Mouse (Mus musculus): ENCODE data around the gene Ttll3. TPM values are rescaled to one million over a fixed set of nuclear protein-coding genes. Genes with fewer than 3 reads are reported as not detected.

The Ttll3 gene
- polyA plus RNA-seq, 1 experiment from 2014 or later = 0.98 TPM

GRCm38 (mm10) chr6:113424187-113424586, 35.1 kb downstream of the Ttll3 start:
- WGBS (ENCODE audit: insufficient replicate concordance) = 63% methylated on average over 7 of the region's 7 CpGs
- Histone ChIP-seq H3K4me2 (no peak overlapping the region), H3K4me3 (replicated peaks) (no peak overlapping the region), H3K27me3 (no peaks in the 10 kb centered on the region), H3K9me3 (replicated peaks) (no peaks in the 10 kb centered on the region), H3K4me1 (replicated peaks) (peaks cover 8% of the 10 kb centered on the region), H3K27ac (replicated peaks) (no peak overlapping the region), H3K9ac (no peak overlapping the region), H3K36me3 (replicated peaks) (no peaks in the 10 kb centered on the region)
- no peak for ATAC-seq (ENCODE audit: insufficient read depth)

- H3K4me2 ChIP-seq = no peak overlapping the region
- WGBS (ENCODE audit: insufficient replicate concordance) = 83% methylated on average over 4 of the region's 4 CpGs
- no peak overlapping the region for H3K4me3 ChIP-seq (replicated peaks)
- 0 out of 2 replicates have a peak, but pooled peaks cover 2% of the 10 kb centered on the region for H3K4me1 ChIP-seq (replicated peaks)
- H3K9ac ChIP-seq = no peak overlapping the region
- ATAC-seq (ENCODE audit: insufficient read depth) = no peak
- H3K27me3 ChIP-seq = no peaks in the 10 kb centered on the region
- no peaks in the 10 kb centered on the region for H3K36me3 ChIP-seq (replicated peaks)
- H3K27ac ChIP-seq (replicated peaks) = no peak overlapping the region
- no peaks in the 10 kb centered on the region for H3K9me3 ChIP-seq (replicated peaks)
These were observed 37.6 kb downstream of the Ttll3 start for GRCm38 (mm10) chr6:113426696-113427095.

GRCm38 (mm10) chr6:113427397-113427796, 38.3 kb downstream of the Ttll3 start:
- Histone ChIP-seq H3K4me1 (replicated peaks) (0 out of 2 replicates have a peak, but pooled peaks cover 2% of the 10 kb centered on the region), H3K27ac (replicated peaks) (no peak overlapping the region), H3K4me2 (no peak overlapping the region), H3K4me3 (replicated peaks) (no peak overlapping the region), H3K27me3 (no peaks in the 10 kb centered on the region), H3K36me3 (replicated peaks) (no peaks in the 10 kb centered on the region), H3K9me3 (replicated peaks) (no peaks in the 10 kb centered on the region), H3K9ac (no peak overlapping the region)
- ATAC-seq (ENCODE audit: insufficient read depth) = no peak
- WGBS (ENCODE audit: insufficient replicate concordance) = 48% methylated on average over 3 of the region's 3 CpGs

GRCm38 (mm10) chr6:113428006-113428405, 38.9 kb downstream of the Ttll3 start:
- H3K36me3 ChIP-seq (replicated peaks) = no peaks in the 10 kb centered on the region
- 0 out of 2 replicates have a peak, but pooled peaks cover 2% of the 10 kb centered on the region for H3K4me1 ChIP-seq (replicated peaks)
- 69% methylated on average over 16 of the region's 16 CpGs for WGBS (ENCODE audit: insufficient replicate concordance)
- no peak overlapping the region for H3K9ac ChIP-seq
- H3K27ac ChIP-seq (replicated peaks) = no peak overlapping the region
- no peaks in the 10 kb centered on the region for H3K27me3 ChIP-seq
- ATAC-seq (ENCODE audit: insufficient read depth) = peak; percentile 46
- no peaks in the 10 kb centered on the region for H3K9me3 ChIP-seq (replicated peaks)
- H3K4me3 ChIP-seq (replicated peaks) = no peak overlapping the region
- H3K4me2 ChIP-seq = peak overlapping the region; percentile 23; the same call in 1 of the 2 replicates

- Histone ChIP-seq H3K9me3 (replicated peaks) (no peaks in the 10 kb centered on the region), H3K4me3 (replicated peaks) (no peak overlapping the region), H3K4me1 (replicated peaks) (0 out of 2 replicates have a peak, but pooled peaks cover 2% of the 10 kb centered on the region), H3K36me3 (replicated peaks) (no peaks in the 10 kb centered on the region), H3K27me3 (no peaks in the 10 kb centered on the region), H3K4me2 (no peak overlapping the region), H3K27ac (replicated peaks) (no peak overlapping the region), H3K9ac (no peak overlapping the region)
- 42% methylated on average over 3 of the region's 3 CpGs for WGBS (ENCODE audit: insufficient replicate concordance)
- no peak for ATAC-seq (ENCODE audit: insufficient read depth)
These were observed 40.9 kb downstream of the Ttll3 start for GRCm38 (mm10) chr6:113429965-113430364.

- Histone ChIP-seq H3K27ac (replicated peaks) (no peak overlapping the region), H3K4me1 (replicated peaks) (0 out of 2 replicates have a peak, but pooled peaks cover 2% of the 10 kb centered on the region), H3K4me3 (replicated peaks) (no peak overlapping the region), H3K27me3 (no peaks in the 10 kb centered on the region), H3K36me3 (replicated peaks) (no peaks in the 10 kb centered on the region), H3K9me3 (replicated peaks) (no peaks in the 10 kb centered on the region), H3K9ac (no peak overlapping the region), H3K4me2 (no peak overlapping the region)
- 38% methylated on average over 3 of the region's 3 CpGs for WGBS (ENCODE audit: insufficient replicate concordance)
- ATAC-seq (ENCODE audit: insufficient read depth) = no peak
These were observed 41.8 kb downstream of the Ttll3 start for GRCm38 (mm10) chr6:113430846-113431245.

- WGBS (ENCODE audit: insufficient replicate concordance) = 41% methylated on average over 3 of the region's 3 CpGs
- no peaks in the 10 kb centered on the region for H3K9me3 ChIP-seq (replicated peaks)
- no peak overlapping the region for H3K27ac ChIP-seq (replicated peaks)
- no peaks in the 10 kb centered on the region for H3K27me3 ChIP-seq
- no peaks in the 10 kb centered on the region for H3K36me3 ChIP-seq (replicated peaks)
- no peak overlapping the region for H3K4me3 ChIP-seq (replicated peaks)
- no peak overlapping the region for H3K9ac ChIP-seq
- H3K4me2 ChIP-seq = no peak overlapping the region
- no peak for ATAC-seq (ENCODE audit: insufficient read depth)
- H3K4me1 ChIP-seq (replicated peaks) = 0 out of 2 replicates have a peak, but pooled peaks cover 2% of the 10 kb centered on the region
These were observed 42.7 kb downstream of the Ttll3 start for GRCm38 (mm10) chr6:113431801-113432200.

GRCm38 (mm10) chr6:113433661-113434060, 44.6 kb downstream of the Ttll3 start:
- 46% methylated on average over 3 of the region's 3 CpGs for WGBS (ENCODE audit: insufficient replicate concordance)
- H3K9ac ChIP-seq = no peak overlapping the region
- H3K4me3 ChIP-seq (replicated peaks) = no peak overlapping the region
- H3K36me3 ChIP-seq (replicated peaks) = no peaks in the 10 kb centered on the region
- ATAC-seq (ENCODE audit: insufficient read depth) = no peak
- no peaks in the 10 kb centered on the region for H3K9me3 ChIP-seq (replicated peaks)
- 0 out of 2 replicates have a peak, but pooled peaks cover 2% of the 10 kb centered on the region for H3K4me1 ChIP-seq (replicated peaks)
- no peak overlapping the region for H3K4me2 ChIP-seq
- H3K27me3 ChIP-seq = no peaks in the 10 kb centered on the region
- no peak overlapping the region for H3K27ac ChIP-seq (replicated peaks)

- 50% methylated on average over 7 of the region's 7 CpGs for WGBS (ENCODE audit: insufficient replicate concordance)
- H3K27ac ChIP-seq (replicated peaks) = no peak overlapping the region
- no peak overlapping the region for H3K9ac ChIP-seq
- no peaks in the 10 kb centered on the region for H3K9me3 ChIP-seq (replicated peaks)
- H3K27me3 ChIP-seq = no peaks in the 10 kb centered on the region
- H3K4me3 ChIP-seq (replicated peaks) = no peak overlapping the region
- H3K4me1 ChIP-seq (replicated peaks) = 0 out of 2 replicates have a peak, but pooled peaks cover 2% of the 10 kb centered on the region
- H3K36me3 ChIP-seq (replicated peaks) = no peaks in the 10 kb centered on the region
- no peak overlapping the region for H3K4me2 ChIP-seq
- ATAC-seq (ENCODE audit: insufficient read depth) = no peak
These were observed 45.6 kb downstream of the Ttll3 start for GRCm38 (mm10) chr6:113434691-113435090.

- whole genome bisulfite sequencing (ENCODE audit: insufficient replicate concordance) = 60% methylated on average over 9 of the region's 9 CpGs
- Histone ChIP-seq H3K9ac (no peak within 1 kb of the TSS), H3K27ac (replicated peaks) (no peak within 1 kb of the TSS), H3K4me2 (no peak within 1 kb of the TSS), H3K4me3 (replicated peaks) (no peak within 1 kb of the TSS), H3K36me3 (replicated peaks) (no peaks in the 10 kb centered on the region), H3K9me3 (replicated peaks) (no peaks in the 10 kb centered on the region), H3K27me3 (no peaks in the 10 kb centered on the region), H3K4me1 (replicated peaks) (no peaks in the 10 kb centered on the region)
- ATAC-seq (ENCODE audit: insufficient read depth) = no peak
These were observed 46.7 kb downstream of the Ttll3 start, which contains the start of gene Cidec for GRCm38 (mm10) chr6:113435664-113436205. Gene Cidec, minus strand, starts transcription at chr6:113435760.

GRCm38 (mm10) chr6:113437135-113437534, 48.1 kb downstream of the Ttll3 start:
- H3K4me1 ChIP-seq (replicated peaks) = peaks cover 12% of the 10 kb centered on the region
- no peak overlapping the region for H3K27ac ChIP-seq (replicated peaks)
- H3K9ac ChIP-seq = no peak overlapping the region
- no peak overlapping the region for H3K4me3 ChIP-seq (replicated peaks)
- 64% methylated on average over 12 of the region's 12 CpGs for WGBS (ENCODE audit: insufficient replicate concordance)
- no peaks in the 10 kb centered on the region for H3K9me3 ChIP-seq (replicated peaks)
- no peak for ATAC-seq (ENCODE audit: insufficient read depth)
- H3K36me3 ChIP-seq (replicated peaks) = no peaks in the 10 kb centered on the region
- H3K27me3 ChIP-seq = no peaks in the 10 kb centered on the region
- H3K4me2 ChIP-seq = no peak overlapping the region

All from liver, embryonic 15.5 days (tissue).